Mouse (Mus musculus) limb, embryonic 12.5 days (tissue): Measurements from ENCODE around the gene Tubgcp6. TPM values are rescaled to one million over a fixed set of nuclear protein-coding genes. Genes with fewer than 3 reads are reported as not detected.

Experiments used
- ATAC-seq: fragments of 200-750 bp; cut with Nextera tagmentation; 2 replicates; pipeline ENCODE4 v1.8.0; 2017; ENCODE audit warnings: low read depth, moderate TSS enrichment; ENCODE audit not compliant: insufficient number of reproducible peaks, insufficient read depth, low FRiP score, low TSS enrichment
- H3K27ac ChIP-seq: fragments of 300-500 bp; sonication (generic); 2 replicates; pipeline ENCODE4 v1.5.1; 2016; ENCODE audit warnings: mild to moderate bottlenecking, moderate library complexity
- H3K27me3 ChIP-seq: fragments of 300-500 bp; sonication (generic); 2 replicates; pipeline ENCODE4 v1.6.1; 2016; ENCODE audit warnings: mild to moderate bottlenecking, moderate library complexity
- H3K36me3 ChIP-seq: fragments of 300-500 bp; sonication (generic); 2 replicates; pipeline ENCODE4 v1.6.1; 2016; ENCODE audit warnings: mild to moderate bottlenecking, moderate library complexity
- H3K4me1 ChIP-seq: fragments of 300-500 bp; sonication (generic); replicated peaks from 2 replicates; pipeline ENCODE4 v1.6.1; 2016
- H3K4me2 ChIP-seq: fragments of 300-500 bp; sonication (generic); 2 replicates; pipeline ENCODE4 v1.6.1; 2016; ENCODE audit warnings: mild to moderate bottlenecking, moderate library complexity
- H3K4me3 ChIP-seq: fragments of 300-500 bp; sonication (generic); replicated peaks from 2 replicates; pipeline ENCODE4 v1.5.1; 2016; ENCODE audit warnings: mild to moderate bottlenecking
- H3K9ac ChIP-seq: fragments of 300-500 bp; sonication (generic); replicated peaks from 2 replicates; pipeline ENCODE4 v1.6.1; 2016; ENCODE audit warnings: mild to moderate bottlenecking, moderate library complexity
- H3K9me3 ChIP-seq: fragments of 300-500 bp; sonication (generic); 2 replicates; pipeline ENCODE4 v1.6.1; 2016; ENCODE audit warnings: mild to moderate bottlenecking, moderate library complexity
- WGBS: fragments of 180-500 bp; shearing (Covaris S2); methylation state at CpG from one replicate; pipeline ENCODE4 v1.1.7; 2016; 5-methylcytosine and 5-hydroxymethylcytosine counted together
- polyA plus RNA-seq: library from polyadenylated mRNA; unstranded; fragments of >200 nt; fragmentation: Nextera tagmentation; extraction: Ambion mirVana; gene quantifications from 2 replicates; pipeline ENCODE4 v1.2.1, GENCODE M21; 2016

The Tubgcp6 gene
- polyA plus RNA-seq, 1 experiment from 2014 or later: 22.7 TPM

GRCm38 (mm10) chr15:89078208-89078836, 44.6 kb downstream of the Tubgcp6 start:
- ATAC-seq: no peak
- Histone ChIP-seq H3K4me3 (peak overlapping the region; percentile 0; the same call in 1 of the 2 replicates), H3K4me1 (peaks cover 37% of the 10 kb centered on the region), H3K9me3 (no peaks in the 10 kb centered on the region), H3K27ac (no peak overlapping the region), H3K9ac (peak overlapping the region; percentile 37; the same call in 1 of the 2 replicates), H3K36me3 (peaks cover 37% of the 10 kb centered on the region), H3K27me3 (no peaks in the 10 kb centered on the region), H3K4me2 (peak overlapping the region; percentile 92)
- WGBS: 48% methylated on average over 9 of the region's 9 CpGs

DNA sequence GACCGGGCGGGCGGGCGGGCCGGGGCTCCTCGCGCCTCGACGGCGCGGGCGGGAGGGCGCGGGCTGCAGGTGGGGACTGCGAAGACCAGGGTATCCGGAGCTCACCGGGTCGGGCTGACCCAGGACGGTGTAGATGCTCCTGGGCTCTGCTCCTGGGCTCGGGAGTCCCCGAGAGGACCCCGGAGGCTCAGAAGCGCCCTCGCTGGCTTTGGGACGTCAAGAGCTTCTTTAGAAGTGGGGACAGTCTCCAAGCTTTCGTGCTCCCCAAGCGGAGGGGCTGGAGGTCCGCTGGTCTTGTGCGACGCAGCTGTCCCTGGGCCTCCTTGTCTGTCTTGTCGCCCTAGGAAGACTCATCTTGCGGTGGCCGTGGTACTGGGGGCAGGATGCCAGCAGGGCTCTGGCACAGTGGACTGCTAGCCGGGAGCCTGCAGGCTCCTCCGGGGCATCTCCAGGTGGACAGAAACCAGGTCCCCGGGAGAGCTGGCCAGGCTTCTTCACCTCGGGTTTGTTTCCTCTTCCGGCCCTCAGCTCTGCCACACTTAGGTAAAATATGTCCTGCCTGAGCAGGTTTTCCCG, 46.7 kb downstream of the Tubgcp6 start:
- Histone ChIP-seq H3K9me3 (no peaks in the 10 kb centered on the region), H3K4me2 (peak overlapping the region; percentile 92), H3K27ac (peak overlapping the region; percentile 74), H3K36me3 (peaks cover 16% of the 10 kb centered on the region), H3K27me3 (no peaks in the 10 kb centered on the region), H3K4me3 (peak overlapping the region; percentile 90), H3K4me1 (peaks cover 37% of the 10 kb centered on the region), H3K9ac (peak overlapping the region; percentile 91)
- ATAC-seq: peak; percentile 72
- 0% methylated on average over 31 of the region's 39 CpGs for whole genome bisulfite sequencing

DNA sequence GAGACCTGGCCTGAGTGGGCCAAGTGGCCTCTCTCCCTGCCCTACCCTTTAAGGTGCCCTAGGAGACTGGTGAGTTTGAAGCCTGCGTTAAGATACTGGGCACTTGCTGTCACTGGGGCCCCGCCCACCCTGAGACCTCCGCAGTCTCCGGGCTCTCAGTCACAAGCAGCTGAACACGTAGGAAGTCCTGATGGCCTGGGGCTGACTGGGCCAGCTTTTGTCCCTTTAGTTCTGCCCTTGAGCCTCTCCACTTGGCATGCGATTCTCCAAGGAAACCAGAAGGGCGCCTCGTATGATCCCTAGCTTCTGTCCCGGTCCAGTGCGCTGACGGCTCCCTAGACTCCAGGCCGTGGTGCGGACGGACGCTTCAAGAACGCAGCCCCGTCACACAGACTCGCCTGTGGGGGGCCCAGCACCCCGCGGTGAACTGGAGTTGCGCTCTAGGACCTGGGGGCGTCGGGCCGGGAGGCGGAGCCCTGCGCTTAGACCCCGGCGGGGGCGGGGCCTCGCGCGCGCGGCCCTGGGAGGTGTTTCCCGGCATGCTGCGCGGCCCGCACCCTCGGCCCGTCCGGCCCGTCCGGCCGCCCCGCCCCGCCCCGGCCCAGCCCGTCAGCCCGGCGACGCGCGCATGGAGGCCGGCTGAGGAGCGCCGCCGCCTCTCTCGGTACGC, 47.3 kb downstream of the Tubgcp6 start:
- peaks cover 37% of the 10 kb centered on the region for H3K4me1 ChIP-seq

GRCm38 (mm10) chr15:89074613-89075477, 48.1 kb downstream of the Tubgcp6 start, which contains the start of gene Trabd:
Gene Trabd (plus strand): TSS chr15:89075124.
- peak within 1 kb of the TSS; percentile 91 for H3K9ac ChIP-seq
- peaks cover 7% of the 10 kb centered on the region; the same call in 1 of the 2 replicates for H3K36me3 ChIP-seq
- H3K4me1 ChIP-seq: peaks cover 37% of the 10 kb centered on the region
- 28% methylated on average over 11 of the region's 11 CpGs for WGBS
- peak within 1 kb of the TSS; percentile 74 for H3K27ac ChIP-seq
- no peaks in the 10 kb centered on the region for H3K9me3 ChIP-seq
- H3K27me3 ChIP-seq: peaks cover 10% of the 10 kb centered on the region
- H3K4me3 ChIP-seq: peak within 1 kb of the TSS; percentile 90
- peak within 1 kb of the TSS; percentile 92 for H3K4me2 ChIP-seq
- ATAC-seq: no peak; the same call in 1 of the 2 replicates

More for the DNA sequence above, 47.3 kb downstream of the Tubgcp6 start:
- H3K4me3 ChIP-seq: peak overlapping the region; percentile 90
- peak; percentile 85 for ATAC-seq
- H3K9ac ChIP-seq: peak overlapping the region; percentile 91
- H3K9me3 ChIP-seq: no peaks in the 10 kb centered on the region
- H3K4me2 ChIP-seq: peak overlapping the region; percentile 92
- H3K27me3 ChIP-seq: peaks cover 2% of the 10 kb centered on the region
- H3K27ac ChIP-seq: peak overlapping the region; percentile 74
- H3K36me3 ChIP-seq: peaks cover 10% of the 10 kb centered on the region; the same call in 1 of the 2 replicates
- WGBS: under 1% methylated on average over 37 of the region's 59 CpGs

DNA sequence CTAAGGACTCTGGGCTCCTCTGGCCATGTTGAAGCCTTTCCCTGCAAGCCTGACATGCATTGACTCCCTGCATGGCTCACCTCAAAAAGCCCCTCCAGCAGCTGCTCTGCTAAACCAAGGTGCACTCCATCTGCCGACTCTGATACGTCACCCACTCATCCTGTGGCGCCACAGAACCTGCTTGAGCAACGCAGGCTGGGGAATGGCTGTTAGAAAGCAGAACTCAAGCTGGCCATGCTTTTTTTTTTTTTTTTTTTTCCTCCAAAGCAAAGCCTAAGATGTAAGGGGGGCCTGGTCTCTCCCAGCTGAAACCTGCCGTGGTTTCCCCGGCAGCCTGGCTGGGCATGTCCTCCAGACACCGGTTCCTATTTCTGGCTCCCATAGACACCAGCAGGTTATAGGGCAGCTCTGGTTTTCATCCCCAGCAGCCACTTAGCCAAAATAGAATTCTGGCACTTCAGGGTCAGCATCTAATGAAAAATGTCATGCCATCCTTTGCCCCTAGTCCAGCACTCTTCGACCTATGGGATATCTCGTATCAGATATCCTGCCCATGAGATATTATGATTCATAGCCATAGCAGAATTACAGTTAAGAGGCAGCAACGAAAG, 48.8 kb downstream of the Tubgcp6 start:
- Histone ChIP-seq H3K9me3 (no peaks in the 10 kb centered on the region), H3K36me3 (no peaks in the 10 kb centered on the region), H3K27me3 (peaks cover 18% of the 10 kb centered on the region), H3K4me3 (no peak overlapping the region; the same call in 1 of the 2 replicates), H3K4me2 (no peak overlapping the region), H3K9ac (0 out of 2 replicates have a peak overlapping the region, but pooled peaks have one; percentile 91), H3K27ac (no peak overlapping the region), H3K4me1 (peaks cover 37% of the 10 kb centered on the region)
- no peak for ATAC-seq
- WGBS: 63% methylated on average over 10 of the region's 10 CpGs

- Histone ChIP-seq H3K9me3 (no peaks in the 10 kb centered on the region), H3K27ac (no peak overlapping the region), H3K27me3 (peaks cover 51% of the 10 kb centered on the region), H3K4me2 (no peak overlapping the region), H3K9ac (no peak overlapping the region), H3K4me1 (peaks cover 21% of the 10 kb centered on the region), H3K36me3 (no peaks in the 10 kb centered on the region), H3K4me3 (no peak overlapping the region)
- WGBS: 73% methylated on average over 24 of the region's 24 CpGs
- ATAC-seq: no peak
Measured at GRCm38 (mm10) chr15:89070606-89071005, 52.3 kb downstream of the Tubgcp6 start.

DNA sequence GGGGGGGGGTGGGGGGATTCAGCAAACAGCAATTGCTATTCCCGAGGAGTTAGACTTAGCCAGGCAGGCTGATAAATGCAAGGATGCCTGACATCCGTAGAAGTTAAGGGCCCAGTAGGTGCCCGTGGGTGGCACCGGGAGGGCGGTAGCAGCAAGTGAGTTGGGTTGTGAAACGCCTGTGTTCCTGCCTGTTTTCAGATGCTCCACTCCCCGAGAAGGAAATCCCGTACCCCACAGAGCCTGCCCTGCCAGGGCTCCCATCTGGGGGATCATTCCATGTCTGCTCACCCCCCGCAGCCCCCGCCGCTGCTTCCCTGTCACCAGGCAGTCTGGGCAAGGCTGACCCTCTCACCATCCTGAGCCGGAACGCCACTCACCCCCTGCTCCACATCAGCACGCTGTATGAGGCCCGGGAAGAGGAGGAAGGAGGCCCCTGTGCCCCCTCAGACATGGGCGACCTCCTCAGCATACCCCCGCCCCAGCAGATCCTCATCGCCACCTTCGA, 53.5 kb downstream of the Tubgcp6 start:
- 78% methylated on average over 19 of the region's 19 CpGs for WGBS
- ATAC-seq: no peak

DNA sequence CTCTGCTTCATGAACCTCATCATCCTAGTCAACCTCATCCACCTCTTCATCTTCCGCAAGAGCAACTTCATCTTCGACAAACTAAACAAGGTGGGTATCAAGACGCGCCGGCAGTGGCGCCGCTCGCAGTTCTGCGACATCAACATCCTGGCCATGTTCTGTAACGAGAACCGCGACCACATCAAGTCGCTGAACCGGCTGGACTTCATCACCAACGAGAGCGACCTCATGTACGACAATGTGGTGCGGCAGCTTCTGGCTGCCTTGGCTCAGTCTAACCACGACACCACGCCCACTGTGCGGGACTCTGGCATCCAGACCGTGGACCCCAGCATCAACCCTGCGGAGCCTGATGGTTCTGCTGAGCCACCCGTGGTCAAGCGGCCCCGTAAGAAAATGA, 54.7 kb downstream of the Tubgcp6 start:
- peaks cover 9% of the 10 kb centered on the region; the same call in 1 of the 2 replicates for H3K4me1 ChIP-seq
- no peaks in the 10 kb centered on the region for H3K9me3 ChIP-seq
- peak overlapping the region; percentile 40 for H3K4me2 ChIP-seq
- peaks cover 70% of the 10 kb centered on the region for H3K27me3 ChIP-seq
- WGBS: 39% methylated on average over 26 of the region's 26 CpGs
- no peak overlapping the region for H3K27ac ChIP-seq
- no peak for ATAC-seq
- H3K36me3 ChIP-seq: no peaks in the 10 kb centered on the region
- peak overlapping the region; percentile 21 for H3K4me3 ChIP-seq
- H3K9ac ChIP-seq: no peak overlapping the region

More for the DNA sequence above, 53.5 kb downstream of the Tubgcp6 start:
- Histone ChIP-seq H3K36me3 (no peaks in the 10 kb centered on the region), H3K27ac (no peak overlapping the region), H3K4me1 (peaks cover 10% of the 10 kb centered on the region), H3K27me3 (peaks cover 58% of the 10 kb centered on the region), H3K9me3 (no peaks in the 10 kb centered on the region), H3K9ac (no peak overlapping the region), H3K4me3 (no peak overlapping the region), H3K4me2 (no peak overlapping the region)

DNA sequence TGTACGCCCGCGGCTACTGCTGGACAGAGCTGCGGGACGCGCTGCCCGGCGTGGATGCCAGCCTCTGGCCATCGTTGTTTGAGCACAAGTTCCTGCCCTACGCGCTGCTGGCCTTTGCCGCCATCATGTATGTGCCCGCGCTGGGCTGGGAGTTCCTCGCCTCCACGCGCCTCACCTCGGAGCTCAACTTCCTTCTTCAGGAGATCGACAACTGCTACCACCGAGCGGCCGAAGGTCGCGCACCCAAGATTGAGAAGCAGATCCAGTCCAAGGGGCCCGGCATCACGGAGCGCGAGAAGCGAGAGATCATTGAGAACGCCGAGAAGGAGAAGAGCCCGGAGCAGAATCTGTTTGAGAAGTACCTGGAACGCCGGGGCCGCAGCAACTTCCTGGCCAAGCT, 55.3 kb downstream of the Tubgcp6 start:
- peak overlapping the region; percentile 21 for H3K4me3 ChIP-seq
- no peak for ATAC-seq
- H3K36me3 ChIP-seq: no peaks in the 10 kb centered on the region
- no peak overlapping the region for H3K27ac ChIP-seq
- no peaks in the 10 kb centered on the region for H3K9me3 ChIP-seq
- H3K4me2 ChIP-seq: peak overlapping the region; percentile 40
- H3K4me1 ChIP-seq: peaks cover 9% of the 10 kb centered on the region; the same call in 1 of the 2 replicates
- H3K9ac ChIP-seq: peak overlapping the region; percentile 40; the same call in 1 of the 2 replicates
- 31% methylated on average over 35 of the region's 35 CpGs for WGBS
- H3K27me3 ChIP-seq: peaks cover 76% of the 10 kb centered on the region

DNA sequence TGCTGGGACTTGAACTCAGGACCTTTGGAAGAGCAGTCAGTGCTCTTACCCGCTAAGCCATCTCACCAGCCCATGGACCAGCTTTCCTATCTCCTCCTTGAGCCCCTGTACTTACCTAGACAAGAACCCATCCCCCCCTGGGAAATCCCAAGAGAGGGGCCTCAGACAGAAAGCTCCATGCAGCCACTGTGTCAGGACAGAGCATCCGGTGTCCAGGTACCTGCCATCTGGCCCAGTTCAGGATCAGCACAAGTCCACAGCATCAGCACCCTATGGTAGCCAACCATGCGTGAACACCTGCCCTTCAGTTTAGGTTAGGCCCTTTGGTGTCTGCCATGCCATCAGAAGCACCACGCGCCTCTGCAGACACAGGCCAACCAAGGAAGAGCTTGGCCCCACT, 58.0 kb downstream of the Tubgcp6 start:
- no peak for ATAC-seq
- WGBS: 93% methylated on average over 5 of the region's 5 CpGs
- H3K4me1 ChIP-seq: peaks cover 14% of the 10 kb centered on the region
- no peak overlapping the region for H3K27ac ChIP-seq
- no peak overlapping the region for H3K4me2 ChIP-seq
- H3K4me3 ChIP-seq: no peak overlapping the region
- H3K9ac ChIP-seq: no peak overlapping the region
- no peaks in the 10 kb centered on the region for H3K36me3 ChIP-seq
- peaks cover 93% of the 10 kb centered on the region for H3K27me3 ChIP-seq
- no peaks in the 10 kb centered on the region for H3K9me3 ChIP-seq
